Mouse (Mus musculus) G1E (cell line): ENCODE results near the gene Slc23a2.

ENCODE experiments used
- CTCF ChIP-seq: IDR thresholded peaks from 2 replicates; pipeline ENCODE4 v1.5.1; 2012; ENCODE audit warnings: low read depth, low read length, inconsistent platforms, mixed read lengths
- GATA1 ChIP-seq: IDR thresholded peaks from 2 replicates; pipeline ENCODE4 v1.6.1; 2012; ENCODE audit warnings: borderline replicate concordance, low read length, inconsistent platforms, mixed read lengths
- GATA2 ChIP-seq: IDR thresholded peaks from 2 replicates; pipeline ENCODE4 v1.6.1; 2012; ENCODE audit warnings: low read depth, low read length, inconsistent platforms, borderline replicate concordance
- POLR2AphosphoS5 ChIP-seq: IDR thresholded peaks from 2 replicates; pipeline ENCODE4 v1.6.1; 2012; ENCODE audit warnings: low read depth, low read length, inconsistent platforms; ENCODE audit not compliant: insufficient replicate concordance
- TAL1 ChIP-seq: conservative IDR thresholded peaks from 2 replicates; pipeline ENCODE4 v1.6.1; 2012; ENCODE audit warnings: low read depth, low read length, inconsistent platforms, mixed read lengths

GRCm38 (mm10) chr2:132134758-132135157 is 10.2 kb downstream of the Slc23a2 start:
- TF ChIP-seq POLR2AphosphoS5 (no peak), CTCF (no peak), TAL1 (no peak), GATA1 (no peak), GATA2 (no peak)
